Mouse (Mus musculus) liver, embryonic 14 days (tissue): ENCODE measurements around the gene Sptbn2. TPM values are rescaled to one million over a fixed set of nuclear protein-coding genes. Genes with fewer than 3 reads are reported as not detected.

Source experiments
- polyA plus RNA-seq: library from polyadenylated mRNA; depleted of rRNA; stranded (reverse); fragments of >200 nt; gene quantifications from 2 replicates; pipeline ENCODE4 v1.2.3, GENCODE M21; 2012; rRNA removed

The Sptbn2 gene
- 0.03 and 0.07 TPM in 2 replicates for polyA plus RNA-seq

DNA sequence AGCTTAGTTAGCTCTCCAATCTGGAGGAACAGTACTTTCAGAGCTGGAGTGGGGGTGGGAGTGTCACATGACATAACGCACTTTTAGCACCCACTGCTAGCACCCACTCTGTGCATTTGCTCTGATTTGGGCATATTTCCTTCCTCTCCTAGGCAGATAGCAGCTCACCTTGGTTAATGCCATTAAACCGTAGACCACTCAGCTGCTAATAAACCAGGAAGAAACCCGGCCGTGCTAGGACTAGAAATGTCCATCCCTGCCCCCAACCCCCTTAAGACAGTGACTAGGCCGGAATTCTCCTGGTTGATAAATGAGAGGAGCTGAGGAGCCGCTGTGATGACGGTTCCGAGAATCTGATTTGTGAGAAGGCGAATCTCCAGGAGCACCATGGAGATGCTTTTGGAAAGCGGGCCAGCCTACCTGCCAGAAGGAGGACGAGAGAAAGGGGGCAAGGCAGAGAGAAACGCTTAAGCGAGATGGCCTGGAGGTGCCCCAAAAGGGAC, at the start of gene Sptbn2:
TSS of gene Sptbn2 (plus strand) at position 70 of the 503 bp plus-strand sequence.

DNA sequence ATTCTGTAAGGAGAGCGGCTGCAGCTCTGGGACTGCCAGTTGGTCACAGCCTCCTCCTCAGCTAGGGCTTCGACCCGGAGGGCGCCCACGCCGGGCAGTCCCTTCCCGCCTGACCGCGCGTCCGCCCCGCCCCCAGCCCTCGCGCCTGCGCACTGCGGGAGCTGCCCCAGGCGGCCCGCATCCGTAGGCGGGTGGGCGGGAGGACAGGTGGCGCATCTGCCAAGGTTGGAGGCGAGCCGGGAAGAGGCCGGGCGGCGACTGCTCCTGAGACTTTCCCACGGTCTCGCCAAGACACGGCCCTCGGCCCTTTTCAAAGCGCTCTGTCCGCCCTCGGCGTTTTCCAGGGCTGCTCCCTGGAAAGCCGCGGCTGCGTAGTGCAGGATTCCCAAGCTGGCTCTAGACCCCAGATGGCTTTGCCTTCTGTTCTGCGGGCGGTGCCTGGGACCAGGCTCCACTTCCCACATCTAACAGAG, 12.7 kb upstream of the Sptbn2 start, which contains the start of gene Gm960:
TSS of gene Gm960 (minus strand) at position 464 of the 473 bp plus-strand sequence.

DNA sequence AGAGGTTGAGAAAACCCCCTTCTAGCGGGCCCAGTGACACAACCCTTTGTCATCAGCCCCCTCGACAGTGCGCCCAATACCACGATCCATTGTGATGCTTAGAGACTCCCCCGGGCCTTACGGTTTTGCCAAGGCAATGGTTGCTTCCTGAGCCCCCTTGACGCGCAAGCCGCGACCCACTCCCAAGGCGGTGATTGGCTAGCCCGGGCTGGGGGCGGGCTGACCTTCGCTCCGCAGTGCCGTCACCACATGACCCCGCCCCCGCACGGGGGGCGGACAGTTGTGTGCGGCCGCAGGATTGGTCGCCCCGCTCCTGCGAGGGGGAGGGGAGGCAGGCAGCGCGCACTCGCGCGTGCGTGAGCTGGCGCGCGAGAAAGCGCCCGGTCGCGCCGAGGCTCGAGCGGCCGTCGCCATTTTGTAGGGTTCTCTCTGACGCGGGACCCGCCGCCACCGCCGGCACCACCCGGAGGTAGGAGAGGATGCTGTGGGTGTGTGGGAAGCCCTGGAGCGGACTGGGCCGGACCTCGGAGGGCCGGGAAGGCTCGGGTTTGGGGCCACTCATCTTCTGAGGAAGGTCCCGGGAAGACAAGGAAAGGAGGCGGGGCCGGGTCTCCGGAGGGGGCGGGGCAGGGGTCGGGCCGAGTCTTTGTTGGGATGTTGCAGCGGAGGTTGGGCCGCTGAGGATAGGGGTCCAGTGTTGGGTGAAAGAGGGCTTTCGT, 45.4 kb downstream of the Sptbn2 start, which contains the start of gene Rbm4b:
TSS of gene Rbm4b (plus strand) at position 305 of the 719 bp plus-strand sequence.

GRCm38 (mm10) chr19:4793831-4794422, 83.0 kb downstream of the Sptbn2 start, which contains the start of gene Rbm4:
Gene Rbm4, minus strand, starts transcription at chr19:4793901.

Other genes with a start within 250 kb of the Sptbn2 start
- 0.12 and 0.22 TPM in 2 replicates for gene Syt12, start 233.7 kb upstream of the Sptbn2 start, polyA plus RNA-seq
- 0.03 and 0.05 TPM in 2 replicates for gene 2010003K11Rik, start 212.6 kb upstream of the Sptbn2 start, polyA plus RNA-seq
- gene Pcx, start 200.7 kb upstream of the Sptbn2 start, polyA plus RNA-seq: 12.0 and 17.3 TPM in 2 replicates
- gene Lrfn4, start 95.5 kb upstream of the Sptbn2 start, polyA plus RNA-seq: 1.6 and 1.8 TPM in 2 replicates
- 16.4 and 19.9 TPM in 2 replicates for gene Rce1, start 85.5 kb upstream of the Sptbn2 start, polyA plus RNA-seq
- gene Gm960, start 12.5 kb upstream of the Sptbn2 start, polyA plus RNA-seq: 0.01 and 0.09 TPM in 2 replicates
- gene Rbm4b, start 45.3 kb downstream of the Sptbn2 start, polyA plus RNA-seq: 3.7 and 4.5 TPM in 2 replicates
- 29.1 and 29.7 TPM in 2 replicates for gene Rbm4, start 82.7 kb downstream of the Sptbn2 start, polyA plus RNA-seq
- 11.0 and 13.2 TPM in 2 replicates for gene Gm21992, start 100.4 kb downstream of the Sptbn2 start, polyA plus RNA-seq
- gene Rbm14, start 100.5 kb downstream of the Sptbn2 start, polyA plus RNA-seq: 21.1 and 24.5 TPM in 2 replicates
- gene Ccs, start 128.2 kb downstream of the Sptbn2 start, polyA plus RNA-seq: 38.2 and 41.7 TPM in 2 replicates
- gene Ccdc87, start 128.2 kb downstream of the Sptbn2 start, polyA plus RNA-seq: 0.01 TPM in 1 of 2 replicates, not detected in the other
- gene Ctsf, start 144.0 kb downstream of the Sptbn2 start, polyA plus RNA-seq: 20.1 and 21.8 TPM in 2 replicates
- 0.31 and 0.43 TPM in 2 replicates for gene Actn3, start 166.7 kb downstream of the Sptbn2 start, polyA plus RNA-seq
- 14.7 and 16.8 TPM in 2 replicates for gene Zdhhc24, start 167.5 kb downstream of the Sptbn2 start, polyA plus RNA-seq
- gene Bbs1, start 195.5 kb downstream of the Sptbn2 start, polyA plus RNA-seq: 0.98 and 1.1 TPM in 2 replicates
- 27.2 and 27.5 TPM in 2 replicates for gene Dpp3, start 217.1 kb downstream of the Sptbn2 start, polyA plus RNA-seq
- gene Peli3, start 232.0 kb downstream of the Sptbn2 start, polyA plus RNA-seq: 0.05 and 0.09 TPM in 2 replicates